Mouse (Mus musculus) C2C12 (cell line): ENCODE data around the gene Alg12.

Source experiments
- CEBPB ChIP-seq: IDR thresholded peaks from one replicate; pipeline ENCODE4 v1.6.1; 2011; ENCODE audit warnings: low read depth, mild to moderate bottlenecking, control low read depth, moderate library complexity
- CTCF ChIP-seq: IDR thresholded peaks from one replicate; pipeline ENCODE4 v1.5.1; 2011; ENCODE audit not compliant: control insufficient read depth, insufficient read depth, insufficient read length
- FOSL1 ChIP-seq: IDR thresholded peaks from one replicate; pipeline ENCODE4 v1.8.0; 2011; ENCODE audit warnings: mild to moderate bottlenecking, low read length; ENCODE audit not compliant: poor library complexity, insufficient read depth, severe bottlenecking
- MAX ChIP-seq: IDR thresholded peaks from one replicate; pipeline ENCODE4 v1.6.1; 2011; ENCODE audit warnings: mild to moderate bottlenecking, control low read depth
- MYOD1 ChIP-seq: IDR thresholded peaks from one replicate; pipeline ENCODE4 v1.6.1; 2011; ENCODE audit warnings: low read depth; ENCODE audit not compliant: control insufficient read depth, insufficient read length
- MYOG ChIP-seq: IDR thresholded peaks from one replicate; pipeline ENCODE4 v1.6.1; 2011; ENCODE audit not compliant: control insufficient read depth, insufficient read length; ENCODE audit errors: extremely low read depth
- USF1 ChIP-seq: IDR thresholded peaks from one replicate; pipeline ENCODE4 v1.6.1; 2011; ENCODE audit warnings: low read depth, mild to moderate bottlenecking, control low read depth, moderate library complexity

- TF ChIP-seq CTCF (no peak), MYOG (no peak), USF1 (no peak), MYOD1 (no peak), MAX (no peak), CEBPB (no peak), FOSL1 (no peak)
Observed at GRCm38 (mm10) chr15:88755761-88756160, 63.4 kb downstream of the Alg12 start.
